Mouse (Mus musculus) layer of hippocampus, adult 11-12 months (tissue): ENCODE data around the gene Card10.

Experiments used
- DNase-seq: peaks from one replicate; pipeline ENCODE4 v3.0.0; 2022; ENCODE audit warnings: low spot score

The Card10 gene

DNA sequence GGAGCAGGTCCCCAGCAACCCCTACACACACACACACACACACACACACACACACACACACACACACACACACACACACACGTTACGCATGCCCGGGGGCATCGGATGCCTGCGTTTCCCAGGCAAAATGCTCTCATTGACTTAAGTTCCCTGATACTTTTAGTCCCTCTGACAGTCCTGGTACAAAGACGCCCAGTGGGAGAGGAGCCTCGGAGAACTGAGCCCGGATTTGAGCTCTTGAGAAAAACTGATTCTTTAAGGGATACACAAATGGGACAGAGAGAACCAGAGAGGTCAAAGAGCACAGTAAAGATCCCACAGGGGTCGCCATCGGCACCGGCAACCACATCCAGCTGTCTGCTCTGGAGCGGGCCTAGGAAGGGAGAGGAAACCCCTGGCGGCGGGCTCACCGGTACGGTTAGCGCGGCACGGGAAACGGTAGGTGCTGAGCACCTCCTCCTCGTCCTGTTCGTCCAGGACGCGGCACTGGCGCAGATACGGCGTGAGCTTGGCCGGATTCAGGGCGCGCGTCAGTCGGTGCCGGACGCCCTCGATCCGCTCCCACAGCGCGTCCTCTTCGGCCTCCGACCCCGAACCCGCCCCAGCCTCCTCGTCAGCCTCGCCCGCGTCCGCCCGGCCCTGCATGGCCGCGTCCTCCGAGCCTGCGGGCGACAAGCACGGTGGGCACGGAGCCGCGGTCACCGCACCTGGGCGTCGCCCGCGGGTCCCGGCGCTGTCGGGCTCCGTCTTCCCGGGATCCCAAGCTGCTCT is 686 bp downstream of the Card10 start:
- DNase-seq, result no peak

DNA sequence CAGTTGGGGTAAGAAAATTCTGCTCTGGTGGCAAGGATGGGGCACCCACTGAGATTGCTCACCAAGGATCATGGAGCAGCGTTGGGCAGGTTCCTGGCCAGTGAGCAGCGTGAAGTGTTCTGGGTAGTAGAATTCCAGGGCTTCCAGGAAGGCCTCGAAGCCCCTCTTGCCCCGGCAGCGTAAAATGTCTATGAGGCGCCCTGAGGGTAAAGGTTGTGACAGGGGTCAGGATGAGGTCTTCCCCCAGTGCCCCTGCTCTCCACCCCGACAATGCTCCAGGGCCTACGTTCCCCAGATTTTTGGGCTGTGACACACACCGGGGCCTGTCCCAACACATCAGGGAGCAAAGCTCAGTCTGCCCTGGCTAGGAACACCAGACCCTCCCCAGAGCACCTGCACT is 1.3 kb downstream of the Card10 start:
- DNase-seq, result no peak

DNA sequence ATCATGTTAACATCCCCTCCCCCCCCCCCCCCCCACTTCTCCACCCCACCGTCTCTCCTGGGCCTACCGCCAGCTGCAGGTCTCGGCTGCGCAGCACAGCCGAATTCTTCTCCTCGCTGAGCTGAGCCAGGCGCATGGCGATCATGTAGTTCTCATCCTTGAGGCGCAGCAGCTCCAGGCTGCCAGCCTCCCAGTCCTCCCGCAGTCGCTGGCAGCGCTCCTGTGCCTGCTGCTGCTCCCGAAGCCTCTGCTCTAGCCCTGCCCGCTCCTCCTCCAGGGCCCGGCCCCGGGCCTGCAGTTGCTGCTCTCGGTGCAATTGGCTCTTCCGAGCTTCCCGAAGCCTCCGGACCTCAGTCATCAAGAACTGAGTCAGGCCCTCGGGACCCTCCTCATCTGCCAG is 3.8 kb downstream of the Card10 start:
- DNase-seq, result no peak

DNA sequence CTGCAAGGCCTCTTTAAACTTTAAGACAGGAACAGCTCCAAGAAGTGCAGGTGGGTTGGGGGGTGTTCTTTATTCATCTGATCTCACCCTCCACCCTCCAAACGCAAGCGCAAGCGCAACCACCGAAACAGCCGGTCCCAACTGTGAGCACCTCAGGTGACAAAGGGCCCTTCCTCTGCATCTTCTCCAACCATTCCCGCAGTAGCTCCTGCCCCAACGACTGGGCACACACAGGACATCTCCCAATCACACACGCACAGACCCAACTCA is 5.8 kb downstream of the Card10 start:
- no peak for DNase-seq

DNA sequence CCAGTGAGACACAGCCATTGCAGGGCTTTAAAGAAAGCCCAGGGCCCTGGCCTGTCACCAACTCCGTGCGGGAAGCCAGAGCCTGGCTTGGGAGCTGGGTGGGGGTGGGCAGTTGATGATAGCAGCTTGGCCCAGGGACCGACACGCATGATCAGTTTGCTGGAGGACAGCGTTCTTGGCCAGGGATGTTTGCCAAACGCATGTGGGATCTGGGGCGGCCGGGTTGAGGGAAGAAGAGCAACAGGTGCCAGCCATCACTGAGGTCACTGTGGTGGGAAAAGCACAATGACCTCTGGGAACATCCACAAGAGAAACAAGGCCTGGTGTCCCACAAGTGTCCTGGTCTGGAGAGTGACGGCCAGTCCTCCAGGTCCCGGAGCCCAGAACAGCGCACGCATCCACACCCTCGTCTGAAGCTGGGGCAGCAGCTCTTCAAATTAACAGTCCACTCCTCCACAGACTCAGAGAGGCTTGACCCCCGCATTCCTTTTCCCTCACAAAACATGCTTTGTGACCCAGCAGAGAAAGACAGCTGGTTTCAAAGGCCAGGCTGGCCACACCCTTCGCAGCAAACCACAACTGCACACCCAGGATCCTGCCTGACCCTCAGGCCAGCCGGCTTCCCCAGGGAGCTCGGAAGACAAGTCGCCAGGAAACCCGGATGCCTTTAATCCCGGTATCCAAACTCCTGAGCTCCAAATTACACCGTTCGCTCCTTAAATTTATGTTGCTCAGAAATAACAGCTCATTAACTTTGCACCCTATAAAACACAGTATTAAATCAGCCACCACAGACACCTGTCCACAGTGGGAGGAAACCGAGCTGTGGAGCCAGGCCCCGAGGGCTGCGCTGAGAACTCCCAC is 6.4 kb downstream of the Card10 start:
- no peak for DNase-seq

DNA sequence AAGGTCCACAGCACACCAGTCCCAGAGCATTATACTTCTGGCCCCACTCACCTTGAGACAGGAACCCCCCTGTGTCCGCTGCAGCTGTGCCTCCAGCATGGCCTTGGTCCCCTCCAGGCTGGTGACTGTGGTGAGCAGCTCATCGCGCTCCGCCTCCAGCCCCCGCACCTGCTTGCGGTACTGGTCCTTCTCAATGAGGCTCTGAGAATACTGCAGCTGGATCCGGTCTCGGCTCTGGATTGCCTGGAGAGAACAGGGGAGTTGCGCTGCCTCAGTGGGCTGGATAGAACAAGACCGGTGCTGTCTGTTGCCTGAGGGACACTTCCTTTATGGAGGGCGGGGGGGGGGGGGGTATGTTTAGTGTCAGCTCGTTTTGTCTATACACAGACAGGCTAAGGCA is 11.9 kb downstream of the Card10 start:
- DNase-seq, result no peak

DNA sequence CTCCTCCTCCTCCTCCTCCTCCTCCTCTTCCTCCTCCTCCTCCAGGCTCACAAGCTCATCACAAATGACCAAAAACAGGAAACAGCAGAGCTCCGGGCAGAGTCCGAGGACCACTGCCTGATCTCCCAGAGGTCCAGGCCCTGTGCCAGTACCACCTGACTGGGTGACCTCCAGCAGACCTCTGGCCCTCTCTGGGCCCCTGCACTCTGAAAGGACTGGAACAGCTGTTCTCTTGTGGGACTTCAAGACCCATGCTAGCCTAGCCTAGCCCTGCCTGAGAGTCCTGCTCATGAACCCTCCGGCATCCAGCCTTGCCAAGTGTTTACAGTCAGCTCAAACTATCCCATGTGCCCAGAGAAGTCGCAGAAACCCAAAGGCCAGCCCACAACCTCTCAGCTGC is 12.4 kb downstream of the Card10 start:
- DNase-seq, result no peak

DNA sequence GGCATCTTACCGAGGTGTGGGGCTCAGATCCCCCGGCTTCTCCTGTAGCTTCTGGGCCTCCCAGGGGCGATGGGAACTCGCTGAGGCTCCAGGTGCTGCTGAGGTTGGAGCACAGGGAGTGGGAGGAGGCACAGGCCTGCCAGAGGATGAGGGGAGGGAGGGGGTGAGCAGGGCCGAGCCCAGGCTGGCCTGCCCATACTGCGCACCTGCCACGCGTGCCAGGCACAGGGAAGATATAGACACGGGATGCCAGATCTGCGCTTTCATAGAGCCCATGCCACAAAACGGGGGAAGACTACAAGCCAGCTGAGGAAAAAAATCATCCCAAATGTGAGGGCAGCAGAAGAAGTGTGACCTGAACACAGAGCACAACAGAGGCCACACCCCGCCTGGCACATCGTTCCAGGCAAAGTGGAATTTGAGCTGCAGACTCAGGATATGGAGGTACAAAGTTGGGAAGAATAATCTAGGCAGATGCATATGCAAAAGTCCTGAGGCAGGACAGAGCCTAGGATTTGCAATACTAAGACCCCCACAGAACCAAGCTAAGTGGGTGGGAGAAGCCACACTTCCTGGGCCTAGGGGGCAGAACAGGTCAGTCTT is 13.0 kb downstream of the Card10 start:
- DNase-seq, result no peak

DNA sequence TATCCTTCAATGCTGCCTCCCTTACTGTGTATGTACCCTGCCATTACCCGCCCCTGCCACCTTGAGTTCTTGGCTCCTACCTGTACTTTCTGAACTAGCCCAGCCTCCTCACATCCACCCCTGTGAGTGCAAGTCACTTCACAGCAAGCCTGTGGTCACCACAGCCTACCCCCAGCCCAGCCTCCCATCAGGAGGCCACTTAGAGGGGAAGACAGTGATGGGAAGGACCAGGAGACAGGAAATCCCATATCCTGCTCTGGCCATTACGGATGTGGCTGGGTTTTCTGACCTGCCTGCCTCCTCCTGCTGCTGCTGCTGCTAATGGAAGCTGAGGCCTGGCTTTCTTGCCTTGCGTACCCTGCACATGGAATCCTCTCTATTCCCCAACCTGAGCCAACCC is 14.8 kb downstream of the Card10 start:
- DNase-seq, result no peak

DNA sequence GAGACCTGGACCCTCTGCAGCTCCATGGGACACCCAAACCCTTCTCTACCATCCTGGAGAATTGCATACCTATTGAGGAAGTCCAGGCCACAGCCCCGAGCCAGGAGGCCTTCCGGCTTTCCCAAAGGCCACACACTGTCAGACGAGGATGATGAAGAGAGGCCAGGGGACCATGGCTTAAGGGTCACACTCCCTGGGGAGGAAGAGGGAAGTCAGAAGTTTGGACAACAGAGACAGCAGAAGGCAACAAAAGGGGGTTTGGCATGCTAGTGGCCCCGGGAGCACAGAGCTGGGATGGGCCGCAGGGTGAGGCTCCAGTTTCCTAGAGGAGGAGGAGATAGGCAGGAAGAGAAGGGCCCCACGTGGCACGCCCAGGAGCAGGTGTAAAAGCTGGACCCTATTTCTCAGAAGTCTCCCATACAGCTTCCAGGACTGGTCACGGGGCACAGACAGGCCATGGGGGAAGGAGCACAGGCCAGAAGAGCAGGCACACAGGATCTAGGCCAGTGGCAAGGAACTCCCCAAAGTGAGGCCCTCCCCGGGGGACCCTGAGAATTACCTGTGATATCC is 15.5 kb downstream of the Card10 start:
- no peak for DNase-seq

DNA sequence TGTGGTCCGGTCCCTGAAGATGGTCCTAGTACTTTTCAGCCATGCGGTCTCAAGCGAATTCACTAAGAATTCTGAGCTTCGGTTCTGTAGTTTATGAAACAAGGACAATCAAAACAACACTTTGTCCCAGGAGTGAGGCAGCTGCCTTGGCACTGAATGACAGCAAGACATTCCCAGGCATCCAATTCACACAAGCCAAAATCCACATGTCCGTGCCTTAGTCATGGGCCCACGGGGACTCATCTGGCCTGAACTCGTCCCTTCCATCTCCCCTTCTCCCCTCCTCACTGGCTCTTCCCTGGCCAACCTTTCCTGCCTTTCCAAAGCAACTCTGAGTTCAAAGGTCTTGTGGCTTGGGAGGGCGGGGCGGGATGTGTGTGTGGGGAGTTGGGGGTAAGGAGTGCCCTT is 16.4 kb downstream of the Card10 start:
- no peak for DNase-seq

DNA sequence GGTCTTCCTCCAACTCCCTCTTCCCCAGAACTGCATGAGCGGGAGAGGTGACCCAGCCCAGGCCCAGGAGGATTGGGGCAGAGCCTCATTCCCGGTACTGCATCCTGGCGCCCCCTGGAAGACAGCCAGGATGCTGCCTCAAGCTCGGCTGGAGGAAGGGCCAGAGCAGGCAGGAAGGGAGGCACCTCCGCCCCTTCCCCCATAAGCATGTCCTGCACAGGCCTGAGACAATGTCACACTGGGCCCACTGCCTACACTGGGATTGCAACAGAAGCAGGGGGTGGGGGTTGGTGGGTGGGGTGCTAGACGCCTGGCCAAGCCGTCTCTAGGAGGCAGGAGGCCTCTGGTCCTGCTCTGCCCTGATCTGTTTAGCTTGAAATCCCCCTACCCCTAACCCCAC is 16.9 kb downstream of the Card10 start:
- no peak for DNase-seq

DNA sequence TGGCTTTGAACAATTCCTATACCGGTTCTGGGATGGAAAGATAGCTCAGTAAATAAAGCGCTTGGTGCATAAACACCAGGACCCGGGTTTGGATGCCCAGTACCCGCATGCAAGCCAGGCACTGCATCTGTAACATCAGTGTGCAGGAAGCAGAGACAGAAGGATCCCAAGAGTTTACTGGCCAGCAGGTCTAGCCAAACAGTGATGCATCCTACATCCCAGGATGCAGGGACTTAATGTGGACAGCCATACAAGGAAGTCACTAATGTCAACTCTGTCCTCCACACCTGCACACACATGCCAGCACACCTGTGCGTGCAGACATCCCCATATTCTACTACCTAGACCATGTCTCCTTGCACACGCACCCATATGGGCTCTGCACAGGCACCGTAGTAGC is 17.6 kb downstream of the Card10 start:
- DNase-seq, result no peak

DNA sequence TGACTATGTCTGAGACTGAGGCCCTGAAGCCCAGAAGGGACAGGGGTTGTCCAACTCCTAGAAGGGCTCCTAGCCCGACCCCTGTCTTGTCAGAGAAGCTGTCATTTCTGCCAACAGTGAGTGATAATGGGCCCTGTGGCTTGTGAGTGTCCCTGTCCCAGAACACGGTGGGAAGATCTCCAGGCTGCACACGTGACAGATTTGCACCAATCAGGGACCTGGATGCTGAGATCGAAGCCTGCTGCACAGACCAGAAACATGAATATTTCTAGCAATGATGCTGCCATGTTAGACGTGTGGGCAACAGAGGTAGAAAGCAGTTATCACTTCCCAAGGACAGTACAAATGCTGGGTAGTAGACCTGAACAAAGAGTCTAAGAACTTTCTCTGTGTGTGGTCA is 18.3 kb downstream of the Card10 start:
- DNase-seq, result no peak

DNA sequence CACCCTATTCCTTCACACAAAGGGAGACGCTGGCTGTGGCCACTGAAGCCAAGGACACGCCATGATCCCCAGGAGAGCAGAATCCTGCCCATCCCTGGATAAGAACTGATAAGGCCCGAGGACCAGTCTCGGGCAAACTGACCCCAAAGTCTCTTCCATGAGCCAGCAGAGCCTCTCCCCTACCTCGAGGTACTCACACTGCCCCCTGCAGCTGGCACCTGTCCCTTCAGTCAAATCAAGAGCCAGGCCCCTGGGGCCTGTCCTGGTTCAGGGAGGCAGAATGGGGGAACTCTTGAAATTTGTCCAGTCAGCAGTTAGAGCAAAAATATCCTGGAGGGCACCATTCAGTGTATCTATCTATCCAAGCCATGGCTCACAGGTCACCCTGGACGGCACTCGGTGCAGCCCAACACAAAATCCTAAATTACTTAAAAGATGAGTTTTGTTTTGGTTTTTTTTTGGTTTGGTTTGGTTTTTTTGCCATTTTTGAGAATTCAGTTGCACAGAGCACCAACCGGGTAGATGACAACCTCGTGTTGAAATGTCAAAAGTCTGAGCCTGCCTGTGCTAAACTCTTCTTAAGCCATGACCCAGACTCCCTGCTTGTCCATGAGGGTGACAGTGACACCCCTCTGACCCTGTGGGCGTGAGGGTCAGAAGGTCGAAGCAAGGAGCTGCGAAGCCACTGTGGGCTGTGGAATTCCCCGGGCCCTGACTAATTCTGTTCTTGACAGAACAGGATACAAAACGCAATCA is 20.3 kb downstream of the Card10 start:
- DNase-seq, result no peak

DNA sequence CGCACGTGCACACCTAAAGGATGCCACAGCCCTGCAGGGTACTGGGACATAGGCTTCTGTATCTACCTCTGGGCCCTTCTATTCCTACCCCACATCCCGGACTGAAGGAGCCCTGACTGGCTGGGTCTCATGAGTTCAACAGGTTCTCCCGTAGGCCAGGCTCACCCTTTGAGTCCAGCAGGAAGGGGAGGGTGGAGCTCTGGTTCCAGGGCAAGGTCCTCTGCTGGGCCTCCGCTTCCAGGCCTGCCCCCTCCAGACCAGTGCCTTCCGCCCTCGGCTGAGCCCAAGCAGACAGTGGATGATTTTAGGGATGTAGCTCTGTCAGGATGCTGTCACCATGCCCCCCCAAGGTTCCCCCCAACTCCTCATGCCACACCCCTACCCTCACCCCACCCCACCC is 21.9 kb downstream of the Card10 start:
- no peak for DNase-seq

DNA sequence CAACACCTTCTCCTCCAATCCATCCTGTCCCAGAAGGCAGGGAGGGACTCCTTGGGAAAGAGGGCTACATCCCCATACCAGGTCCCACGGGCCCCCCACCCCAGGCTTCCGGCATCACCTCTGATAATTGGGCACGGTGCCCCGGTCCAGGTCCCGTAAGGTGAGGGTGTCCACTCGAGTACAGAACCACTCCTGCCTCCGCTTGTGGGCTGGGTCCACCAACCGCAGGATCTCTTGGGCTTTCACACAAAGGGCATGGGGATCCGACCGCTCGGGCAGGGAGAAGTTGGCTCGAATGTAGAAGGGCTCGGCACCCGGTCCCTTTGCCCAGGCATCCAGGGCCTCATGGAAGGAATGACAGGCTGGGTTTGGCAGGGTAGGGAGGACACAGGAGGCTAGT is 22.5 kb downstream of the Card10 start:
- DNase-seq, result no peak

DNA sequence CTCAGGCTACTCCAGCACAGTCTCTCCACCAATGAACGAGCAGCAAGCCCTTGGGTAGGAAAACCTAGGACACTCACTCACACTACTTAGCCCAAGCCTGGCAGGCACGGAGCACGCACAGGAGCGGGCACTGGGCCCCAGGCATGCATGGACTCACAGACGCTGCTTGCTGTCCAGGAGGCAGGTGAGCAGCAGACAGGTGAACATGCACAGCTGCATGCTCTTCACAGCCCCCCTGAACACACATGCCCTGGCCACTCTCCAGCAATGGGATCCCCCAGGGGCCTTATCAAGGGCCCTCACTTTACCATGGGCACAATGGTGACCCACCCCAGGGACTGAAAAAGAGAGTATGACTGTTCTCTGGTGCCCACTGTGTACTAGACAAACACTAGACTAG is 23.2 kb downstream of the Card10 start:
- no peak for DNase-seq

DNA sequence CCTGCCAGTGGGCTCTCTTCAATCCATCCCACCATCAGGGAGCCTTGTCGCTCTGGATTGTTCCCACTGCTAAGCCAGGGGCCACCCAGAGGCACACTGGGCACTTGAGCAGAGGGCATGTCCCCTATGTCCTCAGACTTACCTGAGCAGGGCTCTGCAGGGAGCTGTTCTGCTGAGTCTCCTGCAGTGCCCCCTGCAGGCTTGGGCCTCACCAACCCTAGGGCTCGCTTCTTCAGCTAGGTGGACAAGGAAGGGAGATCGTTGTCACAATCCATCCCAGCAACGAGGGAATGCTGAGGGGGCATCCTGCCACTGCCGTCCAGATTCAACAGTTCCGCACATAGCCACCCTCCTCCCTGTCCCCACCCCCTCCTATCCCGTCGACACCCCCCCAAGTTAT is 23.6 kb downstream of the Card10 start:
- DNase-seq, result no peak

DNA sequence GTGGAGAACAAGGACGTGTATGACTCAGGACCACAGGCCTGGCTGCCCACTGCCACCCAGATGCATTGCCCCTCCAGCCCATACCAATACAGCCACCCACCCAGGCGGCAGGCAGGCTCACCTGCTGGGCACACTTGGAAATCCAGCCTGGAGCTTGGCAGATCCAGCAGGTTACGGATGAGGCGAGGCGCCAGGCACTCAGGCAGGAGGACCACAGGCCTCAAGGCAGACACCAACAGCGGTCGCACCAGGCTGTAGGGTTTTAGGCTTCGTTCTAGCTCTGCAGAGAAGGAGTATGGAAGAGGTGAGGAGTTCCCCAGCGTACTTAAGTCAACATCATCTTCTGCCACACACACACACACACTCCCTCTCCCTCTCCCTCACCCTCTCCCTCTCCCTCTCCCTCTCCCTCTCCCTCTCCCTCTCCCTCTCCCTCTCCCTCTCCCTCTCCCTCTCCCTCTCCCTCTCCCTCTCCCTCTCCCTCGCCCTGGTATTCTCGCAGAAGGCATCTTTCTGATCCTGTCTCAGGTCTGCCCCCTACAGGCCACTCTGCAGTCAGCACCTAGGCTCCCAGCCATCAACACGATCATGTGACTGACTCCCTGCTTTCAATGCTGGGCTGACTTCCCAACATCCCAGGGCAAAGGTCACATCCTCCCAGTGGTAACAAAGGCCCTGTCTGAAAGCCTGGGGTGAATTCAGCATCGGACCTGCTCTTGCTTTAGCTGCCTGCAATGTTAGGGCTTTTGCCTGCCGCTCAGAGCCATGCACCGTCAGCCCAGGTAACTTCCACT is 24.6 kb downstream of the Card10 start:
- DNase-seq, result peak; percentile 96

DNA sequence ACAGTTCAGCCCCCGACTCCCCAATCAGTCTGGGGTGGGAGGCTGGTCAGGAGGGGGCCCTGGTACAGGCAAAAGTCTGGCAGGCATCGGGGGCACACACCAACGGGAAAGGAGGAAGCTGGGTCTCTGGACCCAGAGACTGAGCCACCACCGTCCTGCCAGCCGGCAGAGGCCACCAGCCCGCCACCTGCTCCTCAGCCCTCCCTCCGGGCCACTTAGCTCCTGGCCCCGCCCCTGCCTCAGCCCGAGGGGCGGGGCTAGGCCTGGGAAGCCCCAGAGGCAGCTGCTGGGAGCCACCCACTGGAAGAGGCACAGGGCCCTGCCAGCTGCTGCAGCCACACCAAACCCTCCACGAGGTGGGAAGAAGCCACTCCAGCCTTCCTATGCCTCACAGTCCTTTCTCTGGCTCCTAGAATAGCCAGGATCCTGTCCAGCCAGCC is 29.5 kb downstream of the Card10 start, which contains the start of gene Mfng:
Gene Mfng, minus strand, starts transcription at position 186 of the 440 bp plus-strand sequence.
- peak; percentile 60 for DNase-seq
